Mouse (Mus musculus) midbrain, embryonic 15.5 days (tissue): ENCODE measurements around the gene Pdia3. TPM values are rescaled to one million over a fixed set of nuclear protein-coding genes. Genes with fewer than 3 reads are reported as not detected.
A peak's percentile ranks its signal among the peaks of the same experiment; 100 is the strongest.

ENCODE experiments used
- ATAC-seq: fragments of 200-750 bp; cut with Nextera tagmentation; replicated peaks from 2 replicates; pipeline ENCODE4 v1.8.0; 2017; ENCODE audit warnings: moderate TSS enrichment
- H3K27ac ChIP-seq: fragments of 300-500 bp; sonication (generic); 2 replicates; pipeline ENCODE4 v1.5.1; 2015; ENCODE audit warnings: mild to moderate bottlenecking, inconsistent platforms
- H3K27me3 ChIP-seq: fragments of 300-500 bp; sonication (generic); replicated peaks from 2 replicates; pipeline ENCODE4 v1.6.1; 2015; ENCODE audit warnings: inconsistent platforms
- H3K36me3 ChIP-seq: fragments of 300-500 bp; sonication (generic); replicated peaks from 2 replicates; pipeline ENCODE4 v1.6.1; 2015; ENCODE audit warnings: inconsistent platforms
- H3K4me1 ChIP-seq: fragments of 300-500 bp; sonication (generic); 2 replicates; pipeline ENCODE4 v1.6.1; 2015; ENCODE audit warnings: inconsistent platforms
- H3K4me2 ChIP-seq: fragments of 300-500 bp; sonication (generic); 2 replicates; pipeline ENCODE4 v1.6.1; 2015; ENCODE audit warnings: inconsistent platforms, mild to moderate bottlenecking, moderate library complexity
- H3K4me3 ChIP-seq: fragments of 300-500 bp; sonication (generic); 2 replicates; pipeline ENCODE4 v1.5.1; 2015; ENCODE audit warnings: mild to moderate bottlenecking, inconsistent platforms
- H3K9ac ChIP-seq: fragments of 300-500 bp; sonication (generic); 2 replicates; pipeline ENCODE4 v1.6.1; 2015; ENCODE audit warnings: mild to moderate bottlenecking, inconsistent platforms
- H3K9me3 ChIP-seq: fragments of 300-500 bp; sonication (generic); 2 replicates; pipeline ENCODE4 v1.6.1; 2016; ENCODE audit warnings: inconsistent platforms
- WGBS: fragments of 180-500 bp; shearing (Covaris S2); methylation state at CpG from one replicate; pipeline ENCODE4 v1.1.7; 2015; ENCODE audit warnings: mixed read lengths; 5-methylcytosine and 5-hydroxymethylcytosine counted together
- polyA plus RNA-seq: library from polyadenylated mRNA; unstranded; fragments of >200 nt; fragmentation: Nextera tagmentation; extraction: Ambion mirVana; gene quantifications from 2 replicates; pipeline ENCODE4 v1.2.1, GENCODE M21; 2015

Pdia3 gene
- polyA plus RNA-seq, 1 experiment from 2014 or later, result 354 TPM

GRCm38 (mm10) chr2:121415591-121415990 is 2.0 kb downstream of the Pdia3 start:
- Histone ChIP-seq H3K36me3 (no peaks in the 10 kb centered on the region; the same call in 1 of the 2 replicates), H3K27ac (no peak overlapping the region), H3K9ac (peak overlapping the region; percentile 90; the same call in 1 of the 2 replicates), H3K4me1 (peaks cover 31% of the 10 kb centered on the region), H3K4me2 (peak overlapping the region; percentile 66), H3K9me3 (no peaks in the 10 kb centered on the region), H3K4me3 (peak overlapping the region; percentile 90), H3K27me3 (no peaks in the 10 kb centered on the region)
- ATAC-seq, result no peak
- 86% methylated on average over 3 of the region's 3 CpGs for WGBS

DNA sequence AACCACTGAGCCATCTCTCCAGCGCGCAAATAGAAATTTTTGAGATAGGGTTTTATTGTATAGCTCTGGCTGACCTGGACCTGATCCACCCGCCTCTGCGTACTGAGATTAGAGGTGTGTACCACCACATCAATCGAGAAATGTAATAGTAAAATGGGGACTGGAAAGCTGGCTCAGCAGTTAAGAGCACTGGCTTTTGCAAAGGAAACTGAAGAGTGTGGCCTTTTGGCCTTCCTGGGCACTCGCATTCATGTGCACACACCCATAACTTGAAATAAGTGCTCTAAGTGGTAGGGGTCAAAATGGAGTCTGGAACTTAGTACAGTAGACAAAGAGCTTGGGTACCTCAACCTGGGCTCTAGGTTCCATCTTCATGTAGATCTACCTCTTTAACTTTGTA is 2.8 kb downstream of the Pdia3 start:
- Histone ChIP-seq H3K27ac (no peak overlapping the region), H3K9me3 (no peaks in the 10 kb centered on the region), H3K36me3 (no peaks in the 10 kb centered on the region; the same call in 1 of the 2 replicates), H3K9ac (no peak overlapping the region), H3K4me3 (no peak overlapping the region), H3K4me2 (no peak overlapping the region), H3K27me3 (no peaks in the 10 kb centered on the region), H3K4me1 (peaks cover 31% of the 10 kb centered on the region)
- ATAC-seq, result no peak
- 90% methylated on average over 6 of the region's 6 CpGs for WGBS

- no peak overlapping the region for H3K27ac ChIP-seq
- H3K4me2 ChIP-seq, result no peak overlapping the region
- peaks cover 22% of the 10 kb centered on the region for H3K4me1 ChIP-seq
- ATAC-seq, result no peak
- no peaks in the 10 kb centered on the region for H3K9me3 ChIP-seq
- H3K9ac ChIP-seq, result no peak overlapping the region
- no peaks in the 10 kb centered on the region for H3K27me3 ChIP-seq
- no peak overlapping the region for H3K4me3 ChIP-seq
- 91% methylated on average over 3 of the region's 3 CpGs for WGBS
- peaks cover 7% of the 10 kb centered on the region; the same call in 1 of the 2 replicates for H3K36me3 ChIP-seq
These were observed 4.9 kb downstream of the Pdia3 start for GRCm38 (mm10) chr2:121418476-121418875.

GRCm38 (mm10) chr2:121423166-121423565 is 9.6 kb downstream of the Pdia3 start:
- H3K27me3 ChIP-seq, result no peaks in the 10 kb centered on the region
- 93% methylated on average over 2 of the region's 2 CpGs for WGBS
- no peak overlapping the region for H3K27ac ChIP-seq
- H3K9me3 ChIP-seq, result no peaks in the 10 kb centered on the region
- ATAC-seq, result no peak
- no peak overlapping the region for H3K9ac ChIP-seq
- peaks cover 19% of the 10 kb centered on the region; the same call in 1 of the 2 replicates for H3K36me3 ChIP-seq
- H3K4me2 ChIP-seq, result no peak overlapping the region
- no peaks in the 10 kb centered on the region for H3K4me1 ChIP-seq
- H3K4me3 ChIP-seq, result no peak overlapping the region

DNA sequence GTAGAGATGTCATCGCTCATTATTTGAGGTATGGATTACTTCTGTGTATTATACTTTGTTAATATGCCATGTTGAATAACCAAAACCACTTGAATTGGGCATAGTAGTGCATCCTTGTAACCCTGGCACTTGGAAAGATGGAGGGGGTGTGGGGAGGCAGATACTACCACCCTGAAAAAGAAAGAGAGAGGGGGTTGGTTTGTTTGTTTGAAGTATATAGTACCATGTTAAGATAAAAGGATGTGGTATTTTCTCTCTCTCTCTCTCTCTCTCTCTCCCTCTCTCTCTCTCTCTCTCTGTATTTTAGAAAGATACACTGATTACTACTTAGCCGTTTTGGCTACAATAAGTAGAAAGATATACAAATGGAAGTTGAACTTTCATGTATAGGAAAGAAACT is 12.3 kb downstream of the Pdia3 start:
- no peak overlapping the region for H3K27ac ChIP-seq
- no peak for ATAC-seq
- H3K27me3 ChIP-seq, result no peaks in the 10 kb centered on the region
- no peaks in the 10 kb centered on the region for H3K4me1 ChIP-seq
- H3K9ac ChIP-seq, result no peak overlapping the region
- H3K36me3 ChIP-seq, result peaks cover 43% of the 10 kb centered on the region; the same call in 1 of the 2 replicates
- H3K4me3 ChIP-seq, result no peak overlapping the region
- 100% methylated on average over 2 of the region's 2 CpGs for WGBS
- no peak overlapping the region for H3K4me2 ChIP-seq
- no peaks in the 10 kb centered on the region for H3K9me3 ChIP-seq

DNA sequence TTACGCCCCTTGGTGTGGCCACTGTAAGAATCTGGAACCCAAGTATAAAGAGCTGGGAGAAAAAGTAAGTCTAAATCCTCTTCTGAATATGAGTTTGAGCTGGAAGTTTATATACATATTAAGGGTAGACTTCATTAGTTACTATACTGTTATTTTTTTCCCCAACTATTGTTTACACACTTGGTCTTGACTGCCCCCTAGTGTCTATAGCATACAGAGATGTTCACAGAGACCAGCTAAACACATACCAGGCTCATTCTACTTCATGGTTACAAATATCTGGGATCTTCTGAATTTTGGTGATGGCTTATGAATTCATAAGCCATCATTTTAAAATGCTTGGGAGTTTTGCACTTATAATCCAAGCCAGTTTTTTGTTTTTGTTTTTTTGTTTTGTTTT is 21.3 kb downstream of the Pdia3 start:
- no peaks in the 10 kb centered on the region for H3K9me3 ChIP-seq
- ATAC-seq, result no peak
- no peak overlapping the region for H3K27ac ChIP-seq
- no peaks in the 10 kb centered on the region for H3K4me1 ChIP-seq
- H3K9ac ChIP-seq, result no peak overlapping the region
- no peak overlapping the region for H3K4me3 ChIP-seq
- no peak overlapping the region for H3K4me2 ChIP-seq
- no peaks in the 10 kb centered on the region for H3K27me3 ChIP-seq
- 98% methylated on average over 1 of the region's 1 CpGs for WGBS
- peaks cover 69% of the 10 kb centered on the region for H3K36me3 ChIP-seq

DNA sequence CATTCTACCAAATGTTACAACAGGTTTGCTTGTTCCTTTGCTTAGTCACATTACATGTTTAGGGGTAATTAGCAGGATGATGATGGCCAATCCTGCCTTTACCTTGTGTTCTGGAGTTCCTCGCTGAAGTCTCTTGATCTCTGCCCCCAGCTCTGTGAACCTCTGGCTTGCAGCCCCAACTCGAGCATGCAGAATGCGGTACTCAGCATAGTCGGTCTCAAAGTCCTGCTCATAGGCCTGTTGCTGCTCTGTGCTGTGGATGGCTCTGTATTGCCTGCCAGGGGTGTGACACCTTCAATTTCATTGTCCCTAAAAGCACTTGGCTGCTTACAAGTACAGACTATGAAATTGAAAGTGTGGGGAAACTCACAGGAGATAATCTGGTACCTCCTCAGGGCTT is 26.2 kb downstream of the Pdia3 start:
- no peak for ATAC-seq
- H3K27ac ChIP-seq, result no peak overlapping the region
- H3K27me3 ChIP-seq, result peaks cover 16% of the 10 kb centered on the region
- 82% methylated on average over 4 of the region's 4 CpGs for WGBS
- no peak overlapping the region for H3K4me2 ChIP-seq
- no peaks in the 10 kb centered on the region for H3K9me3 ChIP-seq
- peaks cover 14% of the 10 kb centered on the region for H3K4me1 ChIP-seq
- peaks cover 35% of the 10 kb centered on the region for H3K36me3 ChIP-seq
- H3K4me3 ChIP-seq, result no peak overlapping the region
- H3K9ac ChIP-seq, result no peak overlapping the region

DNA sequence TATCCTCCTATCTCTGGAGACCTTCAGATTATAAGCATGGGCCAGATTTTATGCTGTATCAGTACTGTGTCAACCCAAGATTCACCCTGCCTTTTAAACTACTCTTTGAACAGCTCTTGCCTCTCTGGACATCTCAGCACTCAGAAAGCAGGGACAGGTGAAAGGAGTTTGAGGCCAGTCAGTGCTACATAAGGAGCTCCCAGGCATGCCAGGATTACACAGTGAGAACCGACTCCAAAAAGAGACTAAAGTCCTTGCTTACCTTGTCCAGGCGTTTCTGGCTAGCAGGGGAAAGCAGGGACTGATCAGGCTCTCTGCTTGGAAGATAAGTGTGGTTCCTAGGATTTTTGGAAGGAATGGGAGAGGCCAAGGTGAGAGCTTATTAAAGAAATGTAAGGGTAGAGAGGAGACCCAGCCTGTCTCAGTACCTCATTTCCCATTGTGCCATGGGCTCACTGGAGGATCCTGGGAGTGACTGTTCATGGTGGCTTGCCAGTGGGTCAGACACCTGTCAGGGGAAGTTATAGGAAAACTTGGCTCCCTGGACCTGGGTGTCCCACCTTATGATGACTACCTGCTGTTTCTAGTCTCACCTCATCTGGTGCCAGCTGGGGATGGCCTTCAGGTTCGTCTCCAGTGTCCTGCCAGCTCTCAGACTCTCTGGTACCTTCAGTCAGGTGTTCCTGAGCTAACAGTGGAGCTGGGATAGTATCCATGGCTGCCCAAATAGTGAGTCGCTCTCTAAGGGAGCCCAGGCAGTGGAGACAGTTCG is 27.4 kb downstream of the Pdia3 start:
- no peaks in the 10 kb centered on the region for H3K9me3 ChIP-seq
- H3K27ac ChIP-seq, result no peak overlapping the region
- H3K4me3 ChIP-seq, result no peak overlapping the region
- H3K36me3 ChIP-seq, result peaks cover 24% of the 10 kb centered on the region
- no peak for ATAC-seq
- H3K27me3 ChIP-seq, result peaks cover 16% of the 10 kb centered on the region
- no peak overlapping the region for H3K4me2 ChIP-seq
- peaks cover 14% of the 10 kb centered on the region for H3K4me1 ChIP-seq
- whole genome bisulfite sequencing, result 58% methylated on average over 5 of the region's 5 CpGs
- no peak overlapping the region for H3K9ac ChIP-seq

- 9% methylated on average over 11 of the region's 11 CpGs for WGBS
- Histone ChIP-seq H3K27ac (no peak overlapping the region), H3K36me3 (peaks cover 24% of the 10 kb centered on the region), H3K4me1 (peaks cover 14% of the 10 kb centered on the region), H3K9me3 (no peaks in the 10 kb centered on the region), H3K27me3 (peaks cover 16% of the 10 kb centered on the region), H3K4me3 (peak overlapping the region; percentile 27; the same call in 1 of the 2 replicates), H3K4me2 (peak overlapping the region; percentile 49), H3K9ac (no peak overlapping the region)
- no peak for ATAC-seq
These were observed 28.2 kb downstream of the Pdia3 start for GRCm38 (mm10) chr2:121441800-121442199.

DNA sequence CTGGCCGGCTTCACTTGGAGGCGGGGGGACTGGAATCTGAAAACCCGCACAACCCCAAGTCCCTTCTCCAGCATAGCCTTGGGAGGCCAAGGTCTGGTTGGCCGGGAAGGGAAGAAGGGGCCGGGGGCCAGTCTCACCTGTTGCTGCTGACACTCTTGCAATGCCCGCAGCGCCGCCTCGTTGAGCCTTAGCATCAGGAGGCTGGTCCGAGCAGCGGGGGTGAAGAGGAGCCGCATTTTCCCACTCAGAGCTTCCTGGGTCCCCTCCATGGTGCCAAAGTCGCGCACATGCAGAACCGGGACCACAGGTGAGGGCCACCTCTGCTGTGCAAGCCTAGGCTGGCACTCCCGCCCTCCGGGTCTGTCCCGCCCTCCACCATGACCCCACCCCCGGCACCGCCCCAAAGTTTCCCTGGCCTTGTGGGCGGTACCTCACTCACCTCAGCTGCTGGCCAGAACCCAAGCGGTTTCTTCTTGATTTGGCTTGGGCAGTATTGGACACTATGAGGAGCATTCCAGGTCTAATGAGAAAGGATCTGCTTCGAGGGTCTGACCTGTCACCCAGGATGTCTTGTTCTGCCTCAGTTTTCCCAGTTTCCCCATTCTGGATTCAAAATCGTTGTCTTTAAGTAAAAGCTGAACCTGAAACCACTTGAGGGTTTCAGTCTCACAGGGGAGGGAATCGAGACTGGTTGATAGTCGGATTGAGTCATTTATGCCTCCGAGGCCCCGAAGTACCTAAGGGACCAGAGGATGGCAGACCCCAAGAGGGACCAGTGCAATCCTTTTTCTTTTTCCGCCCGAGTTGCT is 28.9 kb downstream of the Pdia3 start:
- H3K4me2 ChIP-seq, result peak overlapping the region; percentile 49
- H3K4me1 ChIP-seq, result peaks cover 14% of the 10 kb centered on the region
- no peaks in the 10 kb centered on the region for H3K9me3 ChIP-seq
- H3K4me3 ChIP-seq, result peak overlapping the region; percentile 27
- peaks cover 19% of the 10 kb centered on the region for H3K36me3 ChIP-seq
- 1% methylated on average over 30 of the region's 30 CpGs for WGBS
- H3K27ac ChIP-seq, result no peak overlapping the region
- ATAC-seq, result 0 out of 2 replicates have a peak, but pooled peaks have one; percentile 63
- H3K27me3 ChIP-seq, result peaks cover 16% of the 10 kb centered on the region
- no peak overlapping the region for H3K9ac ChIP-seq

- peak overlapping the region; percentile 27; the same call in 1 of the 2 replicates for H3K4me3 ChIP-seq
- peak overlapping the region; percentile 49 for H3K4me2 ChIP-seq
- H3K27me3 ChIP-seq, result peaks cover 16% of the 10 kb centered on the region
- no peak for ATAC-seq
- peaks cover 14% of the 10 kb centered on the region for H3K4me1 ChIP-seq
- H3K27ac ChIP-seq, result no peak overlapping the region
- H3K9ac ChIP-seq, result no peak overlapping the region
- WGBS, result 19% methylated on average over 8 of the region's 8 CpGs
- peaks cover 14% of the 10 kb centered on the region for H3K36me3 ChIP-seq
- H3K9me3 ChIP-seq, result no peaks in the 10 kb centered on the region
These were observed 29.4 kb downstream of the Pdia3 start for GRCm38 (mm10) chr2:121443068-121443349.

DNA sequence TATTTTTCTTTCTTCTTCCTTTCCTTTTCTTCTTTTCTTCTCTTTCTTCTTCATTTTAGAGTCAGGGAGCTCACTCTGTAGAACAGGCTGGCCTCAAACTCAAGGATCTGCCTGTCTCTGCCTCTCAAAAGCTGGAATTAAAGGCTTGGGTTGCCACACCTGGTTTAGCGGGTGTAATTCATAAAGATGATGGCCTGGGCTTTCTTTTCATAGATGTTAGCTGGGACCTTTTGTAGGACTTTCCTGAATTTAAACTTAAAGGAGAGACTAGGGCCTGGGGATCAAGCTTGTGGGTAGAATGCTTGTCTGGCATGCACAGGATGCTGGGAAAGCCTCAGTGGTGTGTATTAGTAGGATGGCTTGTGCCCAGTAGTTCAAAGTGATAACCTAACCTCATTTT is 30.6 kb downstream of the Pdia3 start, which contains the start of gene Ell3:
Ell3 (minus strand) TSS at position 101 of the 400 bp plus-strand sequence.
- WGBS, result 82% methylated on average over 1 of the region's 1 CpGs
- Histone ChIP-seq H3K9ac (no peak within 1 kb of the TSS), H3K27ac (no peak within 1 kb of the TSS), H3K36me3 (peaks cover 7% of the 10 kb centered on the region), H3K27me3 (peaks cover 16% of the 10 kb centered on the region), H3K4me1 (peaks cover 18% of the 10 kb centered on the region), H3K4me2 (no peak within 1 kb of the TSS), H3K9me3 (no peaks in the 10 kb centered on the region), H3K4me3 (no peak within 1 kb of the TSS)
- ATAC-seq, result no peak
